Mouse (Mus musculus) heart, embryonic 13.5 days (tissue): ENCODE results near the gene Atp1a1. TPM values are rescaled to one million over a fixed set of nuclear protein-coding genes. Genes with fewer than 3 reads are reported as not detected.

Experiments used
- ATAC-seq: fragments of 200-750 bp; cut with Nextera tagmentation; 2 replicates; pipeline ENCODE4 v1.8.0; 2017; ENCODE audit warnings: moderate TSS enrichment; ENCODE audit not compliant: insufficient number of reproducible peaks, low FRiP score, low TSS enrichment; ENCODE audit errors: extremely low read depth
- H3K27ac ChIP-seq: fragments of 300-500 bp; sonication (generic); replicated peaks from 2 replicates; pipeline ENCODE4 v1.5.1; 2015; ENCODE audit warnings: moderate library complexity, mild to moderate bottlenecking, inconsistent platforms
- H3K27me3 ChIP-seq: fragments of 300-500 bp; sonication (generic); replicated peaks from 2 replicates; pipeline ENCODE4 v1.6.1; 2015; ENCODE audit warnings: mild to moderate bottlenecking, inconsistent platforms
- H3K36me3 ChIP-seq: fragments of 300-500 bp; sonication (generic); 2 replicates; pipeline ENCODE4 v1.6.1; 2015; ENCODE audit warnings: mild to moderate bottlenecking, inconsistent platforms
- H3K4me1 ChIP-seq: fragments of 300-500 bp; sonication (generic); 2 replicates; pipeline ENCODE4 v1.6.1; 2015; ENCODE audit warnings: inconsistent platforms
- H3K4me2 ChIP-seq: fragments of 300-500 bp; sonication (generic); 2 replicates; pipeline ENCODE4 v1.6.1; 2015; ENCODE audit warnings: inconsistent platforms, mild to moderate bottlenecking, moderate library complexity
- H3K4me3 ChIP-seq: fragments of 300-500 bp; sonication (generic); 2 replicates; pipeline ENCODE4 v1.5.1; 2015; ENCODE audit warnings: moderate library complexity, mild to moderate bottlenecking, inconsistent platforms
- H3K9ac ChIP-seq: fragments of 300-500 bp; sonication (generic); 2 replicates; pipeline ENCODE4 v1.6.1; 2015; ENCODE audit warnings: inconsistent platforms, mild to moderate bottlenecking, moderate library complexity
- H3K9me3 ChIP-seq: fragments of 300-500 bp; sonication (generic); 2 replicates; pipeline ENCODE4 v1.6.1; 2016; ENCODE audit warnings: inconsistent platforms
- WGBS: fragments of 180-500 bp; shearing (Covaris S2); methylation state at CpG from one replicate; pipeline ENCODE4 v1.1.7; 2015; ENCODE audit warnings: mixed read lengths; 5-methylcytosine and 5-hydroxymethylcytosine counted together
- polyA plus RNA-seq: library from polyadenylated mRNA; unstranded; fragments of >200 nt; fragmentation: Nextera tagmentation; extraction: Ambion mirVana; gene quantifications from 2 replicates; pipeline ENCODE4 v1.2.1, GENCODE M21; 2015

Gene Atp1a1
- polyA plus RNA-seq, 1 experiment from 2014 or later = 243 TPM

- Histone ChIP-seq H3K4me1 (peaks cover 38% of the 10 kb centered on the region), H3K9ac (no peak overlapping the region), H3K36me3 (peaks cover 11% of the 10 kb centered on the region), H3K27me3 (no peaks in the 10 kb centered on the region), H3K4me3 (no peak overlapping the region), H3K27ac (no peak overlapping the region), H3K4me2 (no peak overlapping the region), H3K9me3 (no peaks in the 10 kb centered on the region)
- ATAC-seq = no peak
- WGBS = 92% methylated on average over 3 of the region's 3 CpGs
Observed at GRCm38 (mm10) chr3:101570246-101570645, 34.2 kb downstream of the Atp1a1 start.

- Histone ChIP-seq H3K4me3 (no peak overlapping the region), H3K9me3 (no peaks in the 10 kb centered on the region), H3K4me2 (no peak overlapping the region), H3K9ac (no peak overlapping the region), H3K4me1 (peaks cover 22% of the 10 kb centered on the region), H3K27me3 (no peaks in the 10 kb centered on the region), H3K27ac (no peak overlapping the region), H3K36me3 (no peaks in the 10 kb centered on the region)
- ATAC-seq = no peak
- 80% methylated on average over 4 of the region's 4 CpGs for WGBS
Observed at GRCm38 (mm10) chr3:101568627-101569026, 35.9 kb downstream of the Atp1a1 start.

GRCm38 (mm10) chr3:101564011-101564410 is 40.5 kb downstream of the Atp1a1 start:
- no peak overlapping the region for H3K4me2 ChIP-seq
- WGBS = 97% methylated on average over 2 of the region's 2 CpGs
- no peaks in the 10 kb centered on the region for H3K36me3 ChIP-seq
- H3K4me1 ChIP-seq = peaks cover 32% of the 10 kb centered on the region
- no peaks in the 10 kb centered on the region for H3K9me3 ChIP-seq
- no peak overlapping the region for H3K9ac ChIP-seq
- H3K27me3 ChIP-seq = no peaks in the 10 kb centered on the region
- H3K4me3 ChIP-seq = no peak overlapping the region
- ATAC-seq = no peak
- no peak overlapping the region for H3K27ac ChIP-seq

GRCm38 (mm10) chr3:101562510-101563209 is 41.8 kb downstream of the Atp1a1 start:
- no peak for ATAC-seq
- no peaks in the 10 kb centered on the region for H3K27me3 ChIP-seq
- H3K9me3 ChIP-seq = no peaks in the 10 kb centered on the region
- H3K4me1 ChIP-seq = peaks cover 32% of the 10 kb centered on the region
- H3K4me3 ChIP-seq = no peak overlapping the region
- WGBS = 27% methylated on average over 10 of the region's 10 CpGs
- no peak overlapping the region for H3K4me2 ChIP-seq
- H3K27ac ChIP-seq = peak overlapping the region; percentile 85
- no peak overlapping the region for H3K9ac ChIP-seq
- no peaks in the 10 kb centered on the region for H3K36me3 ChIP-seq

- Histone ChIP-seq H3K36me3 (no peaks in the 10 kb centered on the region), H3K9me3 (no peaks in the 10 kb centered on the region), H3K4me3 (no peak overlapping the region), H3K4me2 (no peak overlapping the region), H3K27ac (peak overlapping the region; percentile 85), H3K9ac (no peak overlapping the region), H3K4me1 (peaks cover 32% of the 10 kb centered on the region), H3K27me3 (no peaks in the 10 kb centered on the region)
- no peak for ATAC-seq
- WGBS = 82% methylated on average over 5 of the region's 5 CpGs
Observed at GRCm38 (mm10) chr3:101561948-101562347, 42.5 kb downstream of the Atp1a1 start.

- Histone ChIP-seq H3K9ac (no peak overlapping the region), H3K27ac (no peak overlapping the region)
Observed at GRCm38 (mm10) chr3:101560841-101561522, 43.5 kb downstream of the Atp1a1 start.

GRCm38 (mm10) chr3:101556712-101557111 is 47.8 kb downstream of the Atp1a1 start:
- Histone ChIP-seq H3K4me2 (no peak overlapping the region), H3K27ac (0 out of 2 replicates have a peak overlapping the region, but pooled peaks have one; percentile 3), H3K9ac (no peak overlapping the region), H3K36me3 (no peaks in the 10 kb centered on the region), H3K4me3 (no peak overlapping the region), H3K27me3 (no peaks in the 10 kb centered on the region), H3K4me1 (peaks cover 45% of the 10 kb centered on the region), H3K9me3 (no peaks in the 10 kb centered on the region)
- ATAC-seq = no peak
- WGBS = 82% methylated on average over 2 of the region's 2 CpGs

More at GRCm38 (mm10) chr3:101560841-101561522, 43.5 kb downstream of the Atp1a1 start:
- H3K27me3 ChIP-seq = no peaks in the 10 kb centered on the region
- H3K4me3 ChIP-seq = no peak overlapping the region
- H3K4me2 ChIP-seq = no peak overlapping the region
- no peak for ATAC-seq
- WGBS = 76% methylated on average over 9 of the region's 9 CpGs
- no peaks in the 10 kb centered on the region for H3K9me3 ChIP-seq
- H3K36me3 ChIP-seq = no peaks in the 10 kb centered on the region
- peaks cover 32% of the 10 kb centered on the region for H3K4me1 ChIP-seq

GRCm38 (mm10) chr3:101552621-101553620 is 51.6 kb downstream of the Atp1a1 start:
- Histone ChIP-seq H3K4me1 (peaks cover 45% of the 10 kb centered on the region), H3K4me3 (no peak overlapping the region), H3K4me2 (no peak overlapping the region), H3K27ac (no peak overlapping the region), H3K9ac (no peak overlapping the region), H3K36me3 (no peaks in the 10 kb centered on the region), H3K27me3 (no peaks in the 10 kb centered on the region), H3K9me3 (no peaks in the 10 kb centered on the region)
- ATAC-seq = 0 out of 2 replicates have a peak, but pooled peaks have one; percentile 23
- WGBS = 55% methylated on average over 7 of the region's 7 CpGs

GRCm38 (mm10) chr3:101551457-101552230 is 52.8 kb downstream of the Atp1a1 start:
- Histone ChIP-seq H3K4me2 (peak overlapping the region; percentile 58), H3K27ac (peak overlapping the region; percentile 82), H3K4me3 (peak overlapping the region; percentile 8; the same call in 1 of the 2 replicates), H3K9ac (peak overlapping the region; percentile 58), H3K9me3 (no peaks in the 10 kb centered on the region), H3K4me1 (peaks cover 45% of the 10 kb centered on the region), H3K27me3 (no peaks in the 10 kb centered on the region), H3K36me3 (no peaks in the 10 kb centered on the region)
- 21% methylated on average over 26 of the region's 26 CpGs for WGBS
- ATAC-seq = peak; percentile 68

GRCm38 (mm10) chr3:101549749-101550148 is 54.7 kb downstream of the Atp1a1 start:
- no peak for ATAC-seq
- H3K4me1 ChIP-seq = peaks cover 39% of the 10 kb centered on the region

More at GRCm38 (mm10) chr3:101549749-101550148, 54.7 kb downstream of the Atp1a1 start:
- Histone ChIP-seq H3K27me3 (no peaks in the 10 kb centered on the region), H3K4me3 (no peak overlapping the region), H3K9me3 (no peaks in the 10 kb centered on the region), H3K9ac (no peak overlapping the region), H3K27ac (no peak overlapping the region), H3K36me3 (no peaks in the 10 kb centered on the region), H3K4me2 (no peak overlapping the region)
- 56% methylated on average over 5 of the region's 5 CpGs for WGBS
